Mouse (Mus musculus) liver, adult 2 months (tissue): ENCODE data around the gene Zfp319.

ENCODE experiments used
- CTCF ChIP-seq: fragments of 200-500 bp; IDR thresholded peaks from 2 replicates; pipeline ENCODE4 v1.5.1; 2011; ENCODE audit warnings: low read depth, low read length, control low read depth
- POLR2A ChIP-seq: fragments of 200-500 bp; IDR thresholded peaks from 2 replicates; pipeline ENCODE4 v1.6.1; 2011; ENCODE audit warnings: low read length, control low read depth; ENCODE audit not compliant: insufficient read depth; ENCODE audit errors: extremely low read depth

DNA sequence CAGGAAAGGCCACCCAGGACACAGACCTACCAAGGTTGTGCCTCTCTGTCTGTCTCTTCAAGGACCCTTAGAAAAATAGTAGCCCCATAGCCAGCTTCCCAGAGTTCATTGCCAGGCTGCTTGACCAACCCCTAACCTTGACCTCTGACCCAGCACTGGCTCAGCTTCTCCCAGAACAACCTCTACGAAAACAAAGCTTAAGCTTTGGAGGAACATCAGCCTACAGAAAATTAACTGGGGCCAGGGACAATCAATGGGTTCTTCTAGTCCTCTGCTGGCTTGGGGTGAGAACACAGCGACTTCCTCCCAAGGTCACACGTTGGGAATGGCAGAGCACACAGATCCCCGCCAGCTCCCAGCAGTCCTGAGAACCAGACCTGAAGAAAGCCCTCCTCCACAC, 26.2 kb downstream of the Zfp319 start:
- TF ChIP-seq CTCF, result no peak
- TF ChIP-seq POLR2A, result no peak
